Mouse (Mus musculus) liver, adult (tissue): Measurements from ENCODE around the gene Flvcr1.

Source experiments
- GATA4 ChIP-seq: IDR thresholded peaks from 2 replicates; pipeline ENCODE4 v1.6.1; 2014; ENCODE audit warnings: mild to moderate bottlenecking, low read length; ENCODE audit not compliant: insufficient replicate concordance

The Flvcr1 gene

GRCm38 (mm10) chr1:191026021-191026713 is at the start of gene Flvcr1:
TSS of gene Flvcr1 (minus strand) at chr1:191026158.
- TF ChIP-seq GATA4, result peak; percentile 40; the same call in 1 of the 2 replicates

DNA sequence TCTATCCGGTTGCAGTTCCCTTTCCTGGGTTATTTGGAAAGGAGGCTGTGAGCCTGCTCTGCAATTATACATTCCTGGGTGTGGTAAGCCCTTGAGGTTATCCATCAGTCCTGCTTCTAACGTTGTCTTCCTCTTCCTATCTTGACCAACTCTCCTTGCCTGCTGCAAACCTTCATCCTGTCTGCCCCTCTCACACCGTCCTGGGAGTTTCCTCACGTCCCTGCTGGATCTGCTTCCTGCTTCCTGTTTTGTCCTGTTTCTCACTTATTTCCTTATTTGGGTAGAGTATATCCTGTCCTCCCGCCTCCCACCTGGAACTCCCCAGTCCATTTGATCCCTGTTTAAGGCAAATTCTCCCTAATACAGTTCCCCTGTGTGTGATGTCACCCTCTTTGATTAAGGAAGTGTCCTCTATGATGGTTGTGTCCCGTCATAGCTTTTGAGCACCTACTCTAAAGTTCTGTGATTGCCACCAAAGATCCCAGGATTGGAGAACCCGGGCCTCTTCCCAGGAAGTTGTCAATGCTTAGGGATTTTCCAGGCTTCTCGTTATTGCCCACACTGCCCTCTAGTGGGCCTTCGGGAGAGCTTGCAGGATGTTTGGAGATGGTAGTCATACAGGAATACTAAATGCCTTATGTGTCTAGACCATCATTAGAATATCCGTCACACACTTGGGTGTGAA is 49.4 kb upstream of the Flvcr1 start:
- TF ChIP-seq GATA4, result no peak

DNA sequence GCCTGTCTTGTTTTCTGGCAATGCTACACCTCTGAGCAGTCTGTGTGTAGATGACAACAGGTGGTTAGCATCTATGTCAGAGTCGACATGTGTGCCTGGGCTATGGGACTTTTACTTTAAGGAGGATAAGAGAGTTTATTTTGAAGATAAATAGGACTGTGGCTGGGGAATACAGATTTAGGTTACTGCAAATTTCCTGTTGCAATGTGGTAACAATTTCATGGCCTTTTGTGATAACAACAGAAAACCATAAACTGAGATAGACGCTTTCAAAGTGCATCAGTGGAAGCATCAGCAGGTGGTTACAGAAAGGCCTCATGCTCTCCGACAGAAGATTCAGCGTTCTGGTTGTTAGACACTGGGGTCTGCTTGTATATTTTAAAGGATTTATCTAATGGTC is 47.5 kb upstream of the Flvcr1 start:
- no peak for TF ChIP-seq GATA4

DNA sequence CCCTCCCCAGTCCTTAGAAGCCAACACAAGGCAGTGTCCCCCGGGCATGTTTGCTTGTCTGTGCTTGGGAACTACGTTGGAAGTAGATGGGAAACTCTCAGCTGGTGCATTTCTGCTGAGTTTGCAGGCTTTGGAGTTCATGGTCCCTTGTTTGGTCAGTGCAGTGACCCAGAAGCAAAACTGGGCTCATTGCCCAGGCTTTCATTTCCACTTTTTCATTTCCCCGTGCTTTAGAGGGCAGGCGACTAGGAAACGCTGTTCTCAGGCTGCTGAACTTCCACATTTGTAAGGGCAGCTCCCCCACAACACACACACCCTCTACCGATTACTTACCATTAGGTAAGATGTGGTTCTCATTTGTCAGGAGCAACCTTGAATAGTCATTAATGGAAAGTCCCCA is 47.0 kb upstream of the Flvcr1 start:
- TF ChIP-seq GATA4, result no peak

GRCm38 (mm10) chr1:191072329-191072913 is 46.5 kb upstream of the Flvcr1 start:
- TF ChIP-seq GATA4, result no peak

GRCm38 (mm10) chr1:191071613-191072012 is 45.7 kb upstream of the Flvcr1 start:
- peak; percentile 81 for TF ChIP-seq GATA4

GRCm38 (mm10) chr1:191070259-191070658 is 44.3 kb upstream of the Flvcr1 start:
- TF ChIP-seq GATA4, result no peak

GRCm38 (mm10) chr1:191068377-191068776 is 42.4 kb upstream of the Flvcr1 start:
- TF ChIP-seq GATA4, result no peak

DNA sequence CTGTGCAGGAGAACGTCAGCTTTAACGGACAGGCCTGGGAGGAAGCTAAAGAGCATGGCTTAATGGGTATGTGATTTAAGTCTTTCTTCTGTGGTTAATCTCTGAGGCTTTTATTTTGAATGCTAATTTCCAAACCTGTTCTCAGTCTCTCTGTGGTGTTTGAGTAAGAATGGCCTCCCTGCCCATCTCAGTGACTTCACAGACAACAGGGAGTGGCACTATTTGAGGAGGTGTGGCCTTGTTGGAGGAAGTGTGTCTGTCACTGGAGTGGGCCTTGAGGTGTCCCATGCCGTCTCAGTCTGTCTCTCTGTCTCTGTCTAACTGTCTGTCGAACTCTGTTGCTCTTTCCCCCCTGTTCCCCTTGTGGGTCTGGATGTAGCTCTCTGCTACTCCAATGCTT is 39.2 kb upstream of the Flvcr1 start:
- TF ChIP-seq GATA4, result no peak

- no peak for TF ChIP-seq GATA4
These were observed 38.6 kb upstream of the Flvcr1 start for GRCm38 (mm10) chr1:191064535-191064934.

DNA sequence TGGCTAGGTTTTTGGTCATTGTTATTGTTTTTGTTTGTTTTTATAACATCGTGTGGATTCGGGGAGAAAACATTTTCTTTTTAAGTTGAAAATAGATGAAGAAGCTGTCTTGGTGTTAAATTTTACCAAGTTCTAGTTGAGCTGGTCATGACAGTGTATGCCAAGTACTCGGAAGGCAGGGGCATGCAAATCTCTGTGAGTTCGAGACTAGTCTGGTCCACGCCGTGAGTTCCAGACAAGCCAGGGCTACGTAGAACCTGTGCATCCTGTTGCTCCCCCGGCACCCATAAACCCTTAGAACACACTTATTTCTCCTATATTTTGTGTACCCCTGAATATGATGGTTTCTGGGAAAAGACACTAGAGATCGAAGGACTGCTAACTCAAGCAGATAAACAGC is 37.7 kb upstream of the Flvcr1 start:
- TF ChIP-seq GATA4, result no peak

DNA sequence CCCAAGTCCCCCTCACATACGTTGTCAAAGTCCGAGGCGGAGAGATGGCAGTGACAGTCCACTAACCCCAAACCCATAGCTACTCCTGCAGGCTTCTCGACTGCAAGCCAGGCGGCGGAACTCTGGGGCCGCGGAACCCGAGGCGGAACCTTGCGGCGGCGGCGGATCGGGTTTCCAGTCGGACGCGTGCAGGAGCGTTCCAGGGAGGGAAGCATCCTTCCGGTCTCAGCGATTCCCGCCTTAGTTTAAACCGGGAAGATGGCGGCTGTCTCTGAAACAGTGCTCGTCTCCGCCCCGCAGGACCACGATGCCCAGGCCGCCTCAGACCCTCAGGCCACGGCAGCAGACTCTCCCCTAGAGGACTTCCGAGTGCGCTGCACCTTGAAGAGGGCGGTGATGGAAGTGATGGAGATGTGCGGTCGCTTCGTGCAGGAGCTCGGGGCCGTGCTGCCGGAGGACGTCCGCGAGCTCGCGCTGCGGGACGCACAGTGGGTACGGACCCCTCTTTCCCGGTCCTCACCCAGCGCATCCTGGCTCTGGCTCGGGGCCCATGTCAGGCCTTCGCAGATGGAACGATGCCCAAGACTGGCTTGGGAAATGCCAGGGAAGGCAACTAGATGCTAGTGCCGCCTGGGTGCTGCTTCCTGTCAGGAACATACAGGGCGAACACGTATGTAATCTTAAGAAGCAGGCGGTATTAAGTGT is 37.0 kb upstream of the Flvcr1 start, which contains the start of the genes Tatdn3 and Nsl1:
Gene Tatdn3, minus strand, starts transcription at position 152 of the 705 bp plus-strand sequence.
Gene Nsl1, plus strand, starts transcription at position 232 of the 705 bp plus-strand sequence.
- peak; percentile 44; the same call in 1 of the 2 replicates for TF ChIP-seq GATA4

GRCm38 (mm10) chr1:191062241-191062780 is 36.4 kb upstream of the Flvcr1 start:
- no peak for TF ChIP-seq GATA4

DNA sequence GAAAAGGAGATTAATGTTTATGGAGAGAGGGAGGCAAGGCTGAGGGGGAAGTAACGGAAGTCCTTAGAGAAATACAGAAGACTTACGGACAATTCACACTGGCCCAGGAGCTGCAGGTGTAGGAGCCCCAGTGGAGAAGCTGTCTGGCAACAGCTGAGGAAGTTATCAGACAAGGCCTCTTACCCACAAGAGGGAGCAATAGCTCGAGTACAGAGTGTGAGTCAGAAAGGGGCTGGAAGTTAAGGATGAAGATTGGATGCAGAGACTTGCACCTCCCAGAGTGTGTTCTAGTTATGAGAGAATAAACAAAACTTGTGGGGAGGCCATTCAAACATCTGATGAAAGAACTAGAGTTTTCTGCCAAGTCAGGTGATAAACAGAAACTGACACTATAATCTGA is 31.5 kb upstream of the Flvcr1 start:
- no peak for TF ChIP-seq GATA4

GRCm38 (mm10) chr1:191055533-191055873 is 29.5 kb upstream of the Flvcr1 start:
- TF ChIP-seq GATA4, result no peak
